Mouse (Mus musculus) thymus, adult 18-20 months (tissue): ENCODE measurements around the gene Lgals12.

Source experiments
- DNase-seq, 2 experiments: peaks; one replicate each; pipeline ENCODE4 v3.0.0; 2022; ENCODE audit warnings: mixed read lengths in 2 of 2

Gene Lgals12

DNA sequence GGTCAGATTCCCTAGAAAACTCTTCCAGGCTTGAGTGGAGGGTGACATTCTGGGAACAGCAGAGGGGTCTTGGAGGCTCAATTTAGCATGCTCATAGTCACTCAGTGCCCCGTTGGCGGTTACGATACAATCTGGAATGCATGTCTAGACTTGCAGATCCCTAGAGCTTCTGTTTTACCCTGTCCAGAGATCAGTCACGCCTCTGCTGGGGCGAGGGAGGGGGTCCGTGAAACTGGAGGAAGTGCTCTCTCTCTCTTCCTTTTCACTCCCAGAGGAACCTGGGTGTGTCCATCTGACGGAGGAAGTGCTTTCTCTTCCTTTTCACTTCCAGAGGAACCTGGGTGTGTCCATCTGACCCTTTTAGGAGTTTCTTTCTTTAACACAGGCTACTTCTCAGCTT, 23.9 kb downstream of the Lgals12 start:
- DNase-seq, result no peak

DNA sequence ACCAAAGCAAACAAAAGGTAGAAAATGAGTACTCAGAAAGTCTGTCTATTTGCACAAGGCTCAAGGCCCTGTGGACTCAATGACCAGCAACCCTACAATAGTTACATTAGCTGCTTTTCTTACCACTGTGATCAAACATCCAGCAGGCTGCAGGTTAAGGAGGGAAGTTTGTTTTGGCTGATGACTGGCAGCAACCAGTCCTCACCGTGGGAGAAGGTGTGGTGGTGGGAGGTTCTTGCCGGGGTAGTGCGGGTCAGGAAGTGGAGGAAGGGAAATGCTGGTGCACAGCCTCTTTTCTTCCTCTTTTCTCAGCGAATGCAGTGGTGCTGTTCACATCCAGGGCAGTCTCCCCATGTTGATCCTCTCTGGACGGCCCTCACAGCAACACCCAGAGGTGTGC, 26.0 kb downstream of the Lgals12 start:
- no peak for DNase-seq

DNA sequence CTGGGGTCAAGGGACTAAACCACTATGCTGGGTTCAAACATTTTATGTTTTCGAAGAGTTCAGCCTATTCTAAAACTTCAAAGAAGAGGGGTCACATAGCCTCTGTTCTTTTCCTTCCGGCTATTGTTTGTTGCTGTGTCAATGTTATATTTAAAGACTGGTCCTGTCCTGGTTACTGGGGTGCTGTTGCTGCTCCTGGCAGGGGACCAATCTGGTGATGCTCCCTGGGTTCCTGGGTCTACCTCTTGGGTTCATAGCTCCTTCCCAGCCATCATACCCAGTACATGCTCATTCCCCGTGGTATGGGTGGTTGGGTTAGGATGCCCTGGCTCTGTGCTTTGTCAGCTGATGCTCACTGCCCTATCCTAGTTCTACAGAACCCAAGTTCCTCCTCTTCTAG, 29.3 kb downstream of the Lgals12 start:
- DNase-seq, result no peak

DNA sequence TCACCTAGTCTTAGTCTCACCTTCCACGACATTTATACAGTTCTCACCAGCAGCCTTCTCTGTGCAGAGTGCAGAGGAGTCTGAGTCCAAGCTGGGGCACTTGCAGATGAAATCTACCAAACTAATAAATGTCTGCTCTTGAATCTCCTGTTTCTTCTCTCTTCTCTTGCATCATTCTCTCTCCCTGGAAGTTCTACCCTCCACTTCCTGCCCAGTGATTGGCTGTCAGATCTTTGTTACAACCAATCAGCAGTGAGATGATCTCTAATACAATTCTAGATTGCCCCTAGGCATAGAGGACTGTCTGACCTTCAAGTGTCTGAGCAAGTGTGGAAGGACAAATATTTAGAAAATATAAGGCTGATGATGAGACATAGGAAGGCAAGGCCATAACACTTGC, 30.8 kb downstream of the Lgals12 start:
- DNase-seq, result no peak

DNA sequence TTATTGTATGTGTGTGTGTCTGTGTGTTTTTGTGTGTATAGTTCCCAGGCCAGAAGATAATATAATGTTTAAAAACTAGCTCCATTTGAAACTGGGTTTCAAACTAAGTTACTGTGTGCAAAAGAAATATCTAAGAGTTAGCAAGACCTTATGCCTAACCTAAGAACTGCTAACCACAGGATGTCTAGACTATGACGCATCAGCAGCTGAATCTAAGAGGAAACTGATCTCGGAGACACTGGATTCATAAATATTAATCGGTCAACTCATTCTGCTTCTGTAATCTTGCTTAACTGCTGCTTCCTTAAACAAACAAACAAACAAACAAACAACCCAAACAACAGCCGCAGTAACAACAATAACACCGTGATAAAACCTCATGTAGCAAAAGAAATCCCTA, 37.3 kb downstream of the Lgals12 start:
- no peak for DNase-seq

DNA sequence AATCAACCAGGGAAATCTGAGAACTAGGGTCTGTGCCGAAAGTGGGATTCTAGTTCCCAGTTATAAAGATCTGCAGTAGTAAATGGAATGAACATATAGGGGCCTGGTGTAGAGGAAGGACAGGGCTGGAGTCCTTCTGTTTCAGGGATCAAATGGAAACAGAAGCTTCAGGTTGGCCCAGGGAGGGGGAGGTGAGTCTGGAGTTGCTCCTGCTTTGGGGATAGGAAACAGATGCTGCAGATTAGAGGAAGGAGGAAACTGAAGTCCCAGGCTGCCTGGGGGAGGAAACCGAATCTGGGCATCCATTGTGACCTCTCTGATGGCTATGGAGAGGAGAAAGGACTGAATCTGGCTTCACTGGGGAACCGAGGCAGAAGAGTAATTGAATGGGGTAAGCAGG, 38.6 kb downstream of the Lgals12 start:
- no peak for DNase-seq

DNA sequence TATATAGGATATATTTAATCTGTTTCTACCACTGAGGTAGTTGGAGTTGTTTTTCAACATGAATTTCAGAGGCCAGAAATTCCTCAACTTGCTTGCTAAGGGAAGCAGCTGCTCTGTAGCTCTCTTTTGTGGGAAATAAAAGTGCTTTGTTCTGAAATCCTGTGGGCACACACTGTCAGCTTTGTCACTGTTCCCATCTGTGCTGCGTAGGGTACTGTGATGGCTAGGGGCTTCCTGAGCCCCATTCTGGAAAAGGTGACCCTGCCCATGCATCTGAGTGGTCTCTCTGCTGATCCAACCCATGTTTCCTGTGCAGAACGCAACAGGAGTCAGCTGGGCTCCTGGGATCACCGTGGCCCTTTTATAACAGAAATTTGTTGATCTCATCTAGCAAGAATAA, 40.2 kb downstream of the Lgals12 start:
- DNase-seq, result no peak

DNA sequence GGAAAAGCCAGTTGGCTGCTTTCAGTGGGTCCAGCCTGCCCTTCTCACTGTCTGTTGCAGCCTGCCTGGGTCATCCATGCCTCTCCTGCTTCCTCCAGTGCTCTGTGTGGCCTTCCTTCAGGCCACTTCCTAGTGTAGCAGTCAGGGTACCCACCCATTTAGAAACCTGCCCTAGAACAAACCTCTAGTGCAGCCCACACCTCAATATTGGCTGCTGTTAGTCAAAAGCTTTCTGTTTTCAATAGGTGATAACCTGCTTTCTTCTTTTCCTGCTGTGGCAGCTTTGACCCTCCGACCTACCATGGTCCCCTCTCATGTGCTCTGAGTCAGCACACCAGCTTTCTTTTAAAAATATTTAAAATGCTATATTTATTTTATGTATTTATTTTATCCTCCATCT, 42.5 kb downstream of the Lgals12 start:
- no peak for DNase-seq

DNA sequence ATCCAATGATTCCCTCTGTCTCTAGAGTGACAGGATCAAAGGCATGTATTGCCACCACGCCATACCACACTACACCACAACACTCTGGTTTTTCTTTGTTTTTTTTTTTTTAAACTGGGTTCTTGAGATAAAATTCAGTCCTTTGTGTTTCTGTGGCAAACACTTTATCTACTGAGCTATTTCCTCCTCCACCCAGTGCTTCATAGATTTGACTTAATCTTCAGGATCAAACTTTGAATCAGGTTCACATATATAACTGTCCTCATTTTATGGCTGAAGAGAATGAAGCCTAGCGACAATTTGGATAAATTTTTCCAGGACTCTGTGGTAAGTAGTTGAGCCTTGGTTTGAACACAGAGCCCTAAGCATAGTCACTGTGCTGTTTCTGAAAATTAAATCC, 43.3 kb downstream of the Lgals12 start:
- no peak for DNase-seq

DNA sequence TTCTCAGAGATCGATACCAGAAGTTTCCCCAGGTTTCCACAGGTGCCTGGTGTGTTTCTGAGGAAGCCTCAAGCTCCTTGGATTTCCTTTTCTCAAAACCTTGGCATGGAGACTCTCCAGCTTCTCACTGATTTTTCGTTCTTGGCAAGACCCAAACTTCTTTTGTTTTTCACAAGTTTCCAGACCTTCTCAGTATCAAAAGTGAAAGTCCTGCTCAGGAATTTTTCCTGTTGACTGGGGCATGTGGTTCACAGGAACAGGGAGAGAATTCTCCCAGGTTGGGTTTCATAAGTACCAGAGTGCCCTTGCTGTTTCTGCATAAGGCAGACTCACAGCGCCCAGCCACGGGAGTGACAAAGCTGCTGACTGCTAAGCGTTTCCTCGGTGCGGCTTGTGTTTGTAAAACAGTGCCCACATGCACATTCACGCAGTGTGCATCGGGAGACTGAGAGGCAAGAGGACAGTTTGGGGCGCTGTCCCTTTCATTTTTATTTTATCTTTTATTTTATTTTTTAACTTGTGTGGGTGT, 44.3 kb downstream of the Lgals12 start:
- no peak for DNase-seq

DNA sequence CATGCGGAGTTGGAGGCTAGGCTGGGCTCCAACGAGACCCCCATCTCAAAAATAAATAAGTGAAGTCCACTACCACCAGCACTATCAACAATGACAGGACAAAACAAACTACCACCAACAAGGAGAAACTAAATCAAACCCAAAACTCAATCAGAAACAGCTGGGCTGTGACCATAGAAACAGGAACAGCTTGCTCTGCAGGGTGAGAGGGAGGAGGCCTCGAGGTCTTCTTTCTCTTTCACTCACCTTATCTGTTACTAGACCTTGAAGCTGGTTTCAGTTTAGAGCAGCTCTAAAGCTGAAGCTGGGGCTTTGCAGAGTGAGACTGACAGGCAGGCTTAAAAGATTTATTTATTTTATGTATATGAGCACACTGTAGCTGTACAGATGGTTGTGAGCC, 45.5 kb downstream of the Lgals12 start:
- DNase-seq, result no peak

DNA sequence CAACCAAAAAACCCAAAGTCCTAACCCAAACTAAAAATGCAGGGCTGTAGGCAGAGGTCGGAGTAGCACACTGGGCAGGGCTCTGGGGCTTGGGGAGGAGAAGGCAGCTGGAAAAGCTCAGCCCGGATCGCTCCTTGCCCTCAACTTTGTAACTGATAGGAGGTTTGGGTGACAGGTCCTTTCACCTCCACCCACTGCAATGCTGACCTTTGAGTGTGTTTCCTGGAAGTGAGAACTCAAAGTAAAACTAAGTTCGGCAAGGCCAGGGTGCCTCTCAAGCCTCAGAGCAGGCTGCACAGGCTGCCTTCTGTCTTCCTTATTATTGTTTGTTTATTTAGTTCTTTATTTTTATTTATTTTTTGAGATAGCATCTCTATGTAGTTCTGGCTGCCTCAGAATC, 47.0 kb downstream of the Lgals12 start:
- DNase-seq, result no peak

DNA sequence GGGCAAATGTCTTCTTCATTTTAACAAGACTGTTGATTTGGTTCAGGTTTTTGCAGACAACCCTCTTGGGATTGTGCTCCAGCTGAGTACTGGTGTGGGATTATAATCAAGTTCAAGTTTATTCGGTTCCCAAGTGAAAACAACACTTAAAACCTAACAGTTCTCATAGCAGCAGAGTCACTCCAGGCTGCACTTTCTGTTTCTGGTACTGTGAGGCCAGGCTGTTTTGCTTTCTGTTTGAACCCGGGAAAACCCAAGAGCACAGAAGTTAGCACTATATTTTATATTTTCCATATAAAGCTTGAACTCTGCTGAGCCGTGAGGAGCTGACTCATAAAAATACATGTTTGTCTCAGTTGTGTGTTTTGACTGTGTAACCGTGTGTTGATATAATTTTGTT, 48.3 kb downstream of the Lgals12 start:
- no peak for DNase-seq

DNA sequence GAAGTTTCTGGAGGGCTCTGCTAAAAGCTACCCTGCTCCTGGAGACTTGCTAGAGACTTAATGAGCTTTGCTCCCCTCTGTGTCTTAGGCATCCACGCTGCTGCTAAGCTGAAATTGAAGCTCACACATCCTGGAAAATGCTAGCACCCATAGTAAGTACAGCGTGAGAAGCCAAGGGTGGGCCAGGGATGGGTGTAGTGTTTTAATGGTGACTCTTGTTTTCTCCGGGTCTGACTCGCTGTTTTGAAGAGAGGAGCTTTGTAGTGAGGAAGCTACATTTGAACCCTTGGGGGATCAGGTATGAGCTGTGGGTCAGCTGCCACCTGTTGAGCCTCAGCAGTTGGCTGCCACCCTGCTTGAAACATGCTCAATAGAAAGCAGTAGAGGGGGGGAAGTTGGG, 49.1 kb downstream of the Lgals12 start:
- DNase-seq, result peak in 1 of 2 experiments; percentile 14

DNA sequence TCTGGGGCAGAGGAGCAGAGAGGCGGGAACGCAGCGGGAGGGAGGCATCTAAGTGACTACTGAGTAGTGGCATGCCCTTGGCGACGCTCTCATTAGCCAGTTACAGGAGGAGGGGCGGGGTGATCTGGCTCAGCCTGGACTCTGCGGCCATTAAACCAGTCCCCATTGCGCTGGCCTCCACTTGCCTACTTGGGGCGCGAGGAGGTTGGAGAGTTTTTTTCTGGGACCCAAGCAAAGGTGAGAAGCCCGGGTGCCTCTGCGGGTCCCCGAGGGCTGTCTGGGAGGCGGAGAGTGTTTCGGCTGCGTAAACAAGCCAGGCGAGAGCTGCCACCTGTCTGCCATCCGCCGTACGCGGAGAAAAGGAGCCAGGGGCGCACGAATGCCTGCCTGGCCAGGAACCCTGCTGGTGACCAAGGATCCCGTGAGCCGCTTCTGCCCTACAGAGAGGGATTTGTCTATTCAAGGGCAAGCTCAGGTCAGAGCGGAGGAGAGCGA, 49.6 kb downstream of the Lgals12 start, which contains the start of gene Pla2g16:
Pla2g16 (plus strand) TSS at position 132 of the 495 bp plus-strand sequence.
- peak; percentile 44 to 54 for DNase-seq

DNA sequence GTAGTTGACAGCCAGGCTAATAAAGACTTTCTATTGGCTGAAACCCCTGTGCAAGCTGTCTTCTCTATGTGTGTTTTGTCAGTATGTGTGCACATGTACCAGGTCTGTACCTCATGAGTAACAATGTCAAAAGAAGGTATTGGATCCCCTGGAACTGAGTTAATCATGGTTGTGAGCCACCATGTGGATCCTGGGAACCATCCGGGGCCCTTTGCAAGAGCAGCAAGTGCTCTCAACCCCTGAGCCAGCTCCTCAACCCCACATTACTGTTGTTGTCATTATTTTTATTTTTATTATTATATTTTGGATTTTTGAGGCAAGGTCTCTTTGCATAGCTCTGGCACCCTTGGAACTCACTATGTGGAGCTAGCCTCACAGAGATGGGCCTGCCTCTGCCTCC, 50.4 kb downstream of the Lgals12 start:
- DNase-seq, result no peak

DNA sequence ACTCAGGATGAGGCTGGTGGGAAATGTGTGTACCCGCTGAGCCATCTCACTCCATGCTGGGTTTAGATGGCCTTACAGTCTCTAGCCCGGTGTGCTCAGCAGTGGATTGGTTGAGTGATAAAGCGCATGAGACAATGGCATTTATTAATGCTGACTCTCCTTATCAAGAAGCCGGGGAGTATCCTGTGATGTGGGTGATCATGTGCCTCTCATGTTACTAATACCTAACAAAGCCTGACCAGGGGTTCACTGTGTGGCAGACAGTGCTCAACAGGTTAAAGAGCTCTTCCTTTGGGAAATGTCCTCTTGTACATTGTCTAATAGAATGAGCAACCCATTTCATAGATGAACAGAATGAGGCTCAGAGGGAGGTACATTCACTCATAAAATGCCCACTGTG, 52.1 kb downstream of the Lgals12 start:
- no peak for DNase-seq

DNA sequence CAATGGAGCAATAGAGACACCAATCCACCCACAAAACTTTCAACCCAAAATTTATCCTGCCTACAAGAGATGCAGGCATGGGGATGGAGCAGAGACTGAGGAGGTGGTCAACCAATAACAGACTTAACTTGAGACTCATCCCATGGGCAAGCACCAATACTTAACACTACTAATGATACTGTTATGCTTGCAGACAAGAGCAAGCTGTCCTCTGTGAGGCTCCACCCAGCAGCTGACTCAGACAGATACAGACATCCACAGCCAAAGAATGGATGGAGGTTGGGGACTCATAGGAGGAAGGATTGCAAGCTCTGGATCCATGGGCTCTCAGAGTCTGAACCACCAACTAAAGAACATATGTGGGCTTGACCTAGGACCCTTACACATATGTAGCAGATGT, 53.6 kb downstream of the Lgals12 start:
- DNase-seq, result no peak

DNA sequence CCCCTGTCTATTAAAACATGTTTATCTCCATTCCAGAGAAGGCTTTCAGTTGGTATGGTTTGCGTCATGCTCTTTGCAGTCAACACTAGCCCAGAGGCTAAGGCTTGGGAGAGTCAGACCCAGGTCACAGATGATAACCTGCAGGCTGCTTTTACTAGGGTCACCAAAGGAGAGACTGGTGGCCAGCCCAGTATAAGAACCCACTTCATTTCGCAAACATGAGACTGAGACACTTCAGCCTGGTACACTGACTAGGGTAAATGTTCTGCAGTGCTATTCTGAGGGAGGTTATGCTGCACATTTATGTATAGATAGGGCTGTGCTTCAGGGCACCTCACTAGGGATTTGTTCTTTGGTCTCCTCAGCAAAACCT, 54.7 kb downstream of the Lgals12 start:
- DNase-seq, result no peak

DNA sequence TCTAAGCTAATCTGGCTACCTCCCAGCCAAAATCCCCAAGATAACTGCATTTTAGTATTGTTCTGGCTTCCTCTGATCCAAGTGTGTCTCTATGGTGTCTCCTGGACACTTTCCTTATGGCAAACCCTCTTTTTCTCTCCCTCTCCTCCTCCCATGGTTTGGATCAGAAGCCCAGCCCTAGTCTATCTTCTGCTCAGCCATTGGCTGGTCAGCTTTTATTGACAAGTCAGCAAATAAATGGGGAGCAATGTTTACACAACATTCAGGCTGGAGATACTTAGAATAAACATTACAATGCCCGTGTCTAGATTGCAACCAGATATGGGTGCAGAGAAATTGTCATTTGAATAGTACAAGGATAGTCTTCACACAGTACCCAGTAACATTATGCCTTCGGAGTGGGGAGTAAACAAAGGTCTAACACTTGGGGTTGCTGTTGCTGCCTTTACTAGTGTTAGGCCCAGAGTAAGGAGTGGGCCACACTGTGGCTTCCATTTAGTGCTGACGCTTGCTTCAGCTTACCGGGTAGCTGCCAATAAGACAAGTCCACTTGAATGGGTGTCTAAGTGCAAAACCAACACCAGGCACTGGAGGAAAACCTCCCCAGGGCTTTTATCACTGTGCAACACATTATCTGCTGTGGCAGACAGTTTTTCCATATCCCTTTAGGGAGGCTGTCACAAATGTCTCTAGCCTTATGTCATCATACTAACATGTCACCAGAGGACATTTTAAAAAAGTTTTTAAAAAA, 55.3 kb downstream of the Lgals12 start:
- DNase-seq, result no peak

DNA sequence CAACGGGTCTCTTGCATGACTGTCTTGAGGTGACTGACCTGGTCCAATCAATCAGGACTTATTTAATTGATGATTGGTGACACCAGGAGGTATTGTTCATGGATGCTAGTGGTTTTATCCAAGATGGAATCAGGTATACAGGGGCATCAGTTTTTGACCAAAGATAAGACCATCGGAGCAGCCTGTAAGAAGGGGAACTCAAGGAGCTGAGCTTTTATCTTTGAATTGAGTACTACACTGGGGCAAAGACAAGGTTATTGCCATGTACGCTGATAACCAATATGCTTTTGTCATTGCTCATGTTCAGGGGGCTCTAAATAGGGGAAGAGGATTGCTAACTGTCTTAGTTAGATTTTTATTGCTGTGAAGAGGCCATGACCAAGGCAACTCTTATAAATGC, 58.1 kb downstream of the Lgals12 start:
- no peak for DNase-seq
